Mouse (Mus musculus): ENCODE results near the gene Cmtr1. TPM values are rescaled to one million over a fixed set of nuclear protein-coding genes. Genes with fewer than 3 reads are reported as not detected.

Gene Cmtr1
- polyA plus RNA-seq, 1 experiment: 45.8 TPM

DNA sequence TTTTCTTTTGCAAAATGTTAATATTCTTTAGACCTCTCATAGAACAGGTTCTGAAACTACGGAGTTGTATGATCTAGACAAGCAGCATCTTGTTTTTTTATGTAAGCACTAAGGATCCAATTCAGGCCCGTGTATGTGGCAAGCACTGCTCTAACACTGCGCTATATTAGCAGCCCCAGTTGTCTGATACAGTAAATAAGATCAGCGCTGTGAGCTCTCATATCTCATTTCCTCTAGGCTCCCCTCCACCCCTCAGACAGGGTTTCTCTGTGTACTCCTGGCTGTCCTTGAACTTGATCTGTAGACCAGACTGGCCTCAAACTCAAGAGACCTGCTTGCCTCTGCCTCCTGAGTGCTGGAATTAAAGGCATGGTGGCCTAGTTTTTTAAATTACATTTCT is 8.6 kb downstream of the Cmtr1 start:
- no peak for DNase-seq (ENCODE audit: low spot score)

DNA sequence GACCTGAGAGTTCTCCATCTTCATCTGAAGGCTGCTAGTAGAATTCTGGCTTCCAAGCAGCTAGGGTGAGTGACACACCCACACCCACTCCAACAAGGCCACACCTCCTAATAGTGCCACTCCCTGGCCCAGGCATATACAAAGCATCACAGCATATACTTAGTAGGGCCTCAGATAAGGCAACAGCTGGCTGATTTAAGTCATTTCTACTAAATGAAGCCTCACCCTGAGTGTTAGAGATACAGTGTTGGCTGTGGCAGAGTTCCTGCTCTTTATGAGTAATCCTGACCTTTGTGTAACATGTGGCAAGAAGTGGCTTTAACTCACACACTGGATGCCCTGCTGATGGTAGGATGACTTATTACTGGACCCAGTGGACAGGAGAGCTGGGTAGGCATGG is 9.5 kb downstream of the Cmtr1 start:
- no peak for DNase-seq (ENCODE audit: low spot score)

DNA sequence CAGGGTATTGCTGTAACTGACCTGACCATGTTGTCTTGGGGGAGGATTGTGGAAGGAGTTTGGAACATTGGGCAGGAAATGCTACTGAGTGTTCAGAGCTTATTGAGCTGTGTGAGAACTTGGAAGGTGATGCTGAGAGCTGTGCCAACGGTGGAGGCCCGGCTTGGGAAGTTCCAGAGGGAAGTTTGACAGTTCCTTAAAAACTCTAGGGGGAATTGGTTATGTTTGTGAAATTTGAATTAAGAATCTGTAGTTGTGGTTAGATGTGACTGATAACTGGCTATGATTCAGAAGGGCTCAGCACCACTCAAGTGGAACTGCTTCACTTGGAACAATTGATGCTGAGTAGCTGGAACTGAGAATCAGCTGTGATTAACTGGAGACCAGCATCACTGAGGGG is 10.6 kb downstream of the Cmtr1 start:
- DNase-seq (ENCODE audit: low spot score): no peak

DNA sequence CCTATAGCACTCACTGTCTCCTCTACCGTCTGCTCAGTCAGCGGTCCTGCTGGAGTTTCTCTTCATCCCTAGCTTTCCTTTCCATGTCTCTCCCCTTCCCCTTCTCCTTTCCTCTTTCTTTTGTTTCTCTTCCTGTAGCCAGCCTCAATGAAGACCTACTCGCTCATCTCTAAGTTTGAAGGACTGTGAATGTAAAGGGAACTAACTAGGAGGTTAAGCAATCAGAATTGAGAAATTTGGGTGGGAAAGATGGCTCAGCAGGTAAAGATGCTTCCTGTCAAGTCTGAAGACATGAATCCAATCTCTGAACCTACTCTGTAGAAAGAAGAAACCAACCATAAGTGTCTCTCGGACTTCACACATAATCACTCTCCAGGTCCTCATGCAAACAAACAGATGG is 12.9 kb downstream of the Cmtr1 start:
- DNase-seq (ENCODE audit: low spot score): no peak

- DNase-seq (ENCODE audit: low spot score): no peak
Measured at GRCm38 (mm10) chr17:29678526-29678925, 18.1 kb downstream of the Cmtr1 start.

DNA sequence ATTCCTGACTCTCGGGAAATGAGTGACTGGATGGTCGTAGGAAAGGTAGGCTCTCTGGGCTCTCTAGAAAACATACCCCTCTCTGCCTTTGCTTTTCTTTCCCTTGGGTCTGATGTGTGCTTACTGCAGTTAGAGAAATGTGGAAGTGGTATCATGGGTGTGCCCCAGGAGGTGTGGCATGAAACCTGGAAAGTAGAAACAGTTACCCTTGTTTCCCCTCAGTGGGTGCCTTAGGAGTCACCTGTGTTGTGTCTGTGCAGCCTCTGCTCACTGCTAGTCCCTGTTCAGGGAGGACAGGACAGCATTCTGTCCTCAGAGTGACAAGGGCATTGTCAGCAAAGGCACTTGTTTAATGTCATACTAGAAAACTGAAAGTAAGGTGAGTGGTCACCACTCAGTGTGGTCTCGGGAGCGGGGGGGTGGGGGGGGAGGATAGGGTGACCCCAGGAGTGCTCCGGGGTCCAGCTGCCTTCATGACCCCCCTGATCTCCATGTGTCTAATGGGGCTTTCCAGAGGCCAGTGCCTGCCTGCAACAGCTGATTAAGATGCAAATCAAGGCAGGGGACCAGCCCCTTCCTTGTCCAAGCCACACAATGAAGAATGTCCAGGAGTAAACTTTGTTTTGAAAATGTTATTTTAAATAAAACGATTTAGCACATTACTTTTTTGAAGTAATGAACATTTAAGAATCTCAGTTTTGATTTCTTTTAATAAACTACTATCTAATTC is 18.8 kb downstream of the Cmtr1 start:
- no peak for DNase-seq (ENCODE audit: low spot score)

DNA sequence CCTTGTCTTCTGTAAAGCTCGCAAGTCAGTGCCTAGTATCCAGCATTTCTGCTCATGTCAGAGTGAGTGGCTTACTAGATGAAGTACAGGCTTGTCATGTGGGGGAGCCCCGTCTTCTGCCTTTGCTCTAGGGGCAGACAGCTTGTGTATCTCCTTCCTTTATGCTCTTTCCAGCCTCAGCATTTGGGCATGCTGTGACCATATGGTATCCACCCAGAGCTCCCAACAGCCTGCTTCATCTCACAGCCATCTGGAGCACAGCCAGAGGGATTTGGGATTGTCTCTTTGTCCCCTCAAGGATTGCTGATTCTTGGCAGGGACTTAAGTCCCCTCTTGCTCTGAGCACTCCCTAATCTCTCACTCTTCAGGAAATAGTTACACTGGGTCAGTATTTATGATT is 19.8 kb downstream of the Cmtr1 start:
- DNase-seq (ENCODE audit: low spot score): no peak

DNA sequence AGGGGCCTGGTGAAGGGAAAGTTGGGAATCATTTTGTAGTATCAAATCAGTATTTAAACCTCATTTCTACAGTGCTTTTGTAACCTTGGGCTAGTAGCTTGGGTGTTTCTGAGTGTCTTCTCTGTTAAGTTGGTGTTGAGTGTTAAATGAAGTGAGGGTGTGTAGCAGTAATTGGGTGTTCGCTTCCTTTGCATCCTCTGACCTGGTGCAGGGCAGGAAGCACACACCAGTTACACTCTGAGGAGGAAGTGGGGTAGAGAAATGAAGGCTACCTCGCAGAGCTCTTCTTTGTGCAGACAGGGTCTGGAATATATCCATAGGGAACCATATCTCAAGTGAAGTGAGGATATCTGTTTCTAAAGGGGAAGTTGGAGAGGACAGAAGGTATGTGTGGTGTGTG is 20.5 kb downstream of the Cmtr1 start:
- no peak for DNase-seq (ENCODE audit: low spot score)

DNA sequence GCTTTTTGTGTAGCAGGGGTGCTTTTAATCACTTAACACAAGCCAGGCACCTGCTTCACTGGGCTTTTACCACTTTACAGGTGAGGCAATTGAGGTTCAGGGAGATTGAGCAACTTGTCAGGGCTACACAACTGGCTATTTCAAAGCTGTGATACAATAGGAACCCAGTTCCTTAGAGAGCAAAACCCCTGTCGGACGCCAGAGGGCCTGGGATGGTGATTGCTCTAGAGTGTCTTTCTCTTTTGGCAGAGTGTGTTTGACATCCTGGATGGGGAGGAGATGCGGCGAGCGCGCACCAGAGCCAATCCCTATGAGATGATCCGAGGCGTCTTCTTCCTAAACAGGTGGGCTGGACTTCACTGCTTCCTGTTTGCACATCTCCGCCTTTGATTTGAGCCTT is 21.3 kb downstream of the Cmtr1 start:
- DNase-seq (ENCODE audit: low spot score): no peak

- no peak for DNase-seq (ENCODE audit: low spot score)
Measured at GRCm38 (mm10) chr17:29682261-29682660, 21.9 kb downstream of the Cmtr1 start.

DNA sequence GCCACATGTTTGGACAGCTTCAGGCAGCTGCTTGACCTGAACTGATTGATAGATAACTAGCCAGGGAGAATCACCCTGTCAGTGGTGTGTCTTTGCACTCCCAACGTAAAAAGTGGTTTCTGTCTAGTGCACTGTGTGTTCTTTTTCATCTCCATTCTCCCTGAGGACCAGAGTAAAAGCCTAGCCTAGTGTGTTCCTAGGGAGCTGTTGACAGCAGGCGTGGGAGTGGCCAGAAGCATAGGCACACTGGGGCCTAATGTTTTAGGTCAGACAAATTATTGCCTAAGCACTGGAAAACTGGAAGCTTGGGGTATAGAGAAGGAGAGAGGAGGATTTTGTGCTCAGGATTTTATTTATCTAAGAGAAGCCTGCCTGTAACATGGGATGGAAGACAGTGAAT is 22.7 kb downstream of the Cmtr1 start:
- no peak for DNase-seq (ENCODE audit: low spot score)

GRCm38 (mm10) chr17:29684275-29684674 is 23.9 kb downstream of the Cmtr1 start:
- DNase-seq (ENCODE audit: low spot score): no peak

DNA sequence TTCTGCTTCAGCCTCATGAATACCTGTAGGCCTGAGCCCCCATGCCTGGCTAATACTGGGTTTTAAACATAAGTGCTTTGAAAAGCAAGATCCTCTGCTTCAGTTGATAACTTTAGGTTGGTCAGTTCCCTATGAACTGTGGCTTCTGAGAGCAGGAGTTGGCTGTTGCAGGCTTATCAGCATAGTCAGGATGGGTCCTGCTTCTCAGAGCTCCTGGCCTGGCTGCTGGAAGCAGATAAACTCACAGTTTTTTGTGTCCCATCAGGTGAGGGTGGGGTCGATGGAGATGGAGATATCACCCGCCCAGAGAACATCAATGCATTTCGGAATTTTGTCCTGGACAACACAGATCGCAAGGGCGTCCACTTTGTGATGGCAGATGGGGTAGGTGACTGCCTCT is 26.4 kb downstream of the Cmtr1 start:
- DNase-seq (ENCODE audit: low spot score): no peak

DNA sequence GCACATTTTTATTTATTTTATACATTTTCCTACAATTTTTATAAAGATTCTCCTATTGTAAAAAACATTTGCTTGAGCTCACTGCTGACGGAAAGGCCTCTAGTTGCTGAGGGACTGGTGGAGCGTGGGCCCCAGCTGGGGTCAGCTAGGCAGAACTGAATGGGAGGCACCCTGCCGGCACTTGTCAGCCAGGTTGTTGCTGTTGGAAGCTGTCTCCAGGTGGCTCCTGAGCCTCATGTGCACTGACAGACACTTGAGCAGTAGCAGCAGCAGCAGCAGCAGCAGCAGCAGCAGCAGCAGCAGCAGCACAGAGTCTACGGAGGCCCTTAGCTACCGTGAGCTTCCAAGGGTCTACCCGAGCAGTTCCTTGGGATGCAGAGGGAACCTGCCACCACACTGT is 27.0 kb downstream of the Cmtr1 start:
- no peak for DNase-seq (ENCODE audit: low spot score)

- no peak for DNase-seq (ENCODE audit: low spot score)
Measured at GRCm38 (mm10) chr17:29688610-29689009, 28.2 kb downstream of the Cmtr1 start.

DNA sequence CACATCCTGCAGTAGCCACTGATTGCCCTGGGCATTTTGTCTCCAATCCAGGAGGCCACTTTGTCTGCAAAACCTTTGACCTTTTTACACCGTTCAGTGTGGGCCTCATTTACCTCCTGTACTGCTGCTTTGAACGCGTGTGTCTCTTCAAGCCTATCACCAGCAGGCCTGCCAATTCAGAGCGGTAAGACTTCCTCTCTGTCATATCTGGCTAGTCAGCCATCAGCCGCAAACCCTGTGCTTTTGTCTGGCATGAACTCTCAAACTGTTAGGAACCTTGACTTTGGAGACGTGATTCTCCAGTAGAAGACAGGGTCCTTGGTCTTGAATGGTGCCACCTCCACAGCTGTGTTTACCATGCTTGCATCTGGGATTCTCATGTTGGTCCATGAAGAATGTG is 29.9 kb downstream of the Cmtr1 start:
- DNase-seq (ENCODE audit: low spot score): no peak

DNA sequence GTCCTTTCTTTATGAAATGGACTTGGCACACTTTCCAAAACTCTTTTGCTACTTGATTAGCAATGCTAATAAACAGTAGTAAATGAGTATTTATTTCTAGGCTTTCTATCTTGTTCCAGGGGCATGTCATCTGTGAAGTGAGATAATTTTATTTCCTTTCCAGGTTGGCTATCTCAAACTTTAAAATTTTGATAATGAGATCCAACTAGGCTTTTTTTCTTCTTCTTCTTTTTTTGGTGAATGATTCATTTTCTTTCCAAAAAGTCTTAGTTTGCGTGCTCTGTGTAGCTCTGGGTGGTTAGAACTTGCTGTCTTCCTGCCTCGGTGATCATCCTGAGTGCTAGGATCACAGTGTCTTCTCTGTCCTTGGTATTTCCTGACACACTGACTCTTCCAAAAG is 32.4 kb downstream of the Cmtr1 start:
- DNase-seq (ENCODE audit: low spot score): no peak

DNA sequence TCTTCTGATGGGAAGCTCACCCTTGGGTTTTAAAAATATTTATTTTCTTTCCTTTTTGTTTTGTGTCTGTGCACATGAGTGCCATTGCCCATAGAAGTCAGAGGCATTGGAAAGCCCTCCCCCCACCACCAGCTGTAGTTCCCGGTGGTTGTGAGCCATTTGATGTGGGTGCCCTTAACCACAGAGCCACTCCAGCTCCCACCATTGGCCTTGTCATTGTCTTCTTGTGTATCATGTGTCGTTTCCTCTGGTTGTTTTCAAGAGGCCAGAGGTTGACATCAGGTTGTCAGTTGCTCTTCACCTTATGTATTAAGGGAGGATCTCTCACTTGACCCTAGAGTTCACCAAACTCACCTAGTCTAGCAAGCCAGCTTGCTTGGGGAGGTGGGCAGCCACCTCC is 33.2 kb downstream of the Cmtr1 start:
- DNase-seq (ENCODE audit: low spot score): no peak

GRCm38 (mm10) chr17:29694516-29694915 is 34.1 kb downstream of the Cmtr1 start:
- DNase-seq (ENCODE audit: low spot score): no peak

GRCm38 (mm10) chr17:29696940-29697339 is 36.5 kb downstream of the Cmtr1 start:
- no peak for DNase-seq (ENCODE audit: low spot score)

DNA sequence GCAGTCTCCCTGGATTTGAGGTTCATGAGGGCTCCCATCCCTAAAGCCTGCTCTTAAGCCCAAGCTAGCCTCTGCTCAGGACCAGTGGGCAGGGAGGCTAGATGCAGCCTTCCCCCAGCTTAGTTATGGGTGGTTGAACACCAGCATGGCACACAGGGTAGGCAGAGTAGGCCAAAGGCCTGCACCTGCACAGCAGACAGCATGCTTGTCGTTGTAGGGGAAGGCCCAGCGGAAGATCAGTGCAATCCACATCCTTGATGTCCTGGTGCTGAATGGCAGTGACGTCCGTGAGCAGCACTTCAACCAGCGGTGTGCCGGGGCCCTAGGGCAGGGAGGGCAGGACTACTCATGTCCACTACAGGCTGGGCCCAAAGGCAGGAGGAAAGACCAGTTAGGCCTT is 38.0 kb downstream of the Cmtr1 start:
- DNase-seq (ENCODE audit: low spot score): no peak

GRCm38 (mm10) chr17:29700573-29700972 is 40.2 kb downstream of the Cmtr1 start:
- DNase-seq (ENCODE audit: low spot score): no peak

DNA sequence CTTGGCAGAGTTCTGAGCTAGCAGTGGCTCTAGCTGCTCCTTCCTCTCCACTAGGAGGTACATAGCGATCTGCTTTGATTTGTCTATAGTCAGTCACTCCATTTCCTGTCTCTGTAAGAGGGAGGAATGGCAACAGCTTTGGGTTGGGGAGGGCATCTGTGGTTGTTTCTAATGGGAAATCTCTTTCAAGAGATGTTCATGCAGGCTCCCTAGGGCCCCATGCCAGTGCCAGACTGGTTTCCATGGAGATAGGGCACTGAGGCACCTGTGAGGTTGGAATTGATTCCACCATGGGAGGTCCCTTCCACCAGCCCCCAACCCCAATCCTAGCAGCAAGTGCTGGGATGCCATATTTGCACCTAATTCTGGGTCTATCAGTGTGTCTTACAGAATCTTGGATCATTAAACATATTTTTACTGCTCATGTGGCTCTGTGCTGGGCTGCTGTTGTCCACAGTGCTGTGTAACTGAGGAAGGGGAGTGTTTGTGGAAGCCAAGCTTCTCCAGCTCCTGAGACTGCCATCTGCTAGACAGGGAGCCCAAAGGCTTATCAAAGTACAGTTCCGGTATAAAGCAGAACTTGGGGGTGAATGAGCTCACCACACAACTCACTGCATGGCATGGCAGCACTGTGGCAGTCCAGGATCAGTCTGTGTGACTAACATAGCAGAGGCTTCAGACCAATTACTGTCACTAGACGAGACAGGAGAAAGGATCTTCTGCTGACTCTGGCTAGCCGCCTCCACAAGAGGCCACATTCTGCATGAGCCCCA is 42.7 kb downstream of the Cmtr1 start:
- no peak for DNase-seq (ENCODE audit: low spot score)

GRCm38 (mm10) chr17:29704781-29705180 is 44.4 kb downstream of the Cmtr1 start:
- no peak for DNase-seq (ENCODE audit: low spot score)
